In the genomic region with DNA sequence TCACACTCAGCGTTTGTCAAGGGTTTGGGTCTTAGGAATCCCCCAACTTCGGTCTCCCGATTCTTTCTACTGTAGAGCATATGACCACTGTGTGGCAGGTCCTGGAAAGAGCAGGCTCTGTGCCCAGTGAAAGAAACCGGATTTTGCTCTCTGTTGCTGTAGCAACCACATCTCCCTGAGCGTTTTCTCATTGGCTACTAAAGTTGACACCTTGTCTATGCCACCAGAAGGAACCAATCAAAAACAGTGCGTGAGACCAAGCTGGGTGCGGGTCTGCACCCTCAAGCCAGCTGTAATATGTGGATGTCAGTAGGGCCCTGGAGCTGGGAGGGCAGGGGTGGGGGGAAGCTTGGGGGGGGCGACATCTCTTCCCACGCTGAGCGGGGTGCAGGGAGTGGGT, we compare ENCODE assay signal across 9 mouse cellular contexts. TPM values are rescaled to one million over a fixed set of nuclear protein-coding genes. Genes with fewer than 3 reads are reported as not detected.
A peak's percentile ranks its signal among the peaks of the same experiment; 100 is the strongest.
DNase-seq lines count a peak whose midpoint lies in the region; ATAC-seq lines count a peak whose summit lies in the region.
"Had no signal": no experiment of that assay in that cellular context is flagged by ENCODE, and none has a peak within 500 bp of the region (broad histone marks: within the 10 kb centered on the region; RNA-seq: fewer than 3 reads in every experiment).

No protein-coding gene starts in this region.

- no peak overlapping the region for H3K4me2 ChIP-seq in forebrain, embryonic 11.5 days (ENCODE audit: low read depth, low read length, severe bottlenecking)
- no peak overlapping the region for H3K4me2 ChIP-seq in midbrain, embryonic 11.5 days
- H3K4me2 ChIP-seq: neural tube, embryonic 12.5 days had no signal

- H3K4me3 ChIP-seq in forebrain, embryonic 11.5 days (ENCODE audit: low read depth, low read length), result no peak overlapping the region
- no peak overlapping the region for H3K4me3 ChIP-seq in forebrain, embryonic 10.5 days
- H3K4me3 ChIP-seq in midbrain, embryonic 11.5 days (ENCODE audit: low read depth, low read length), result no peak overlapping the region
- H3K4me3 ChIP-seq: neural tube, embryonic 12.5 days had no signal

- no peaks in the 10 kb centered on the region for H3K36me3 ChIP-seq in forebrain, embryonic 11.5 days (ENCODE audit: control insufficient read depth, insufficient read depth, low read length)
- no peaks in the 10 kb centered on the region for H3K36me3 ChIP-seq in forebrain, embryonic 10.5 days (replicated peaks)
- H3K36me3 ChIP-seq in midbrain, embryonic 11.5 days (ENCODE audit: control insufficient read depth, insufficient read depth, low read length), result no peaks in the 10 kb centered on the region
- H3K36me3 ChIP-seq: neural tube, embryonic 12.5 days had no signal

- H3K27me3 ChIP-seq in forebrain, embryonic 11.5 days (ENCODE audit: control insufficient read depth, insufficient read depth, low read length), result no peaks in the 10 kb centered on the region
- no peaks in the 10 kb centered on the region for H3K27me3 ChIP-seq in forebrain, embryonic 10.5 days (ENCODE audit: poor library complexity, severe bottlenecking)
- no peaks in the 10 kb centered on the region for H3K27me3 ChIP-seq in midbrain, embryonic 11.5 days (ENCODE audit: control insufficient read depth, insufficient read depth, low read length)
- H3K27me3 ChIP-seq: neural tube, embryonic 12.5 days had no signal

- 36% methylated on average over 10 of the region's 10 CpGs for WGBS in forebrain, embryonic 11.5 days
- WGBS in forebrain, embryonic 10.5 days, result 36% methylated on average over 10 of the region's 10 CpGs
- WGBS in midbrain, embryonic 11.5 days, result 31% methylated on average over 10 of the region's 10 CpGs

- no peak for DNase-seq in forebrain, embryonic 11.5 days (ENCODE audit: low spot score)
- no peak for DNase-seq in forebrain, embryonic 10.5 days (ENCODE audit: extremely low spot score, low spot score)
- peak; percentile 78 for DNase-seq in R1 (ENCODE audit: low read depth, low spot score)
- peak; percentile 81 for DNase-seq in forelimb bud, embryonic 11.5 days (ENCODE audit: low read depth, low spot score)
- DNase-seq in midbrain, embryonic 11.5 days (ENCODE audit: low spot score, missing footprints), result peak; percentile 85
- no peak for DNase-seq in thymus, postnatal 25 days
- no peak for DNase-seq in adrenal gland, adult 18-20 months (ENCODE audit: low spot score in 2 of 2)
- no peak for DNase-seq in adrenal gland, postnatal 4 days (ENCODE audit: low spot score in 2 of 2)

- ATAC-seq in forebrain, embryonic 11.5 days (replicated peaks; ENCODE audit: low FRiP score), result peak; percentile 77
- peak; percentile 75; the same call in 1 of the 2 replicates for ATAC-seq in midbrain, embryonic 11.5 days (ENCODE audit: low FRiP score)

- no peak overlapping the region for H3K27ac ChIP-seq in forebrain, embryonic 11.5 days (ENCODE audit: low read depth, low read length)
- H3K27ac ChIP-seq in forebrain, embryonic 10.5 days, result no peak overlapping the region
- no peak overlapping the region for H3K27ac ChIP-seq in midbrain, embryonic 11.5 days (ENCODE audit: low read depth, low read length)
- H3K27ac ChIP-seq: neural tube, embryonic 12.5 days had no signal

- no peak overlapping the region for H3K9ac ChIP-seq in forebrain, embryonic 11.5 days (ENCODE audit: low read length)
- no peak overlapping the region for H3K9ac ChIP-seq in midbrain, embryonic 11.5 days (ENCODE audit: low read length)
- H3K9ac ChIP-seq: neural tube, embryonic 12.5 days had no signal

- 0 out of 2 replicates have a peak, but pooled peaks cover under 1% of the 10 kb centered on the region for H3K4me1 ChIP-seq in forebrain, embryonic 11.5 days (replicated peaks; ENCODE audit: control insufficient read depth, insufficient read depth, low read length)
- peaks cover 19% of the 10 kb centered on the region for H3K4me1 ChIP-seq in forebrain, embryonic 10.5 days
- peaks cover 7% of the 10 kb centered on the region; the same call in 1 of the 2 replicates for H3K4me1 ChIP-seq in midbrain, embryonic 11.5 days (ENCODE audit: control insufficient read depth, insufficient read depth, low read length)
- H3K4me1 ChIP-seq: neural tube, embryonic 12.5 days had no signal

- no peaks in the 10 kb centered on the region for H3K9me3 ChIP-seq in forebrain, embryonic 11.5 days (ENCODE audit: control insufficient read depth, low read length)
- H3K9me3 ChIP-seq in forebrain, embryonic 10.5 days, result no peaks in the 10 kb centered on the region
- H3K9me3 ChIP-seq in midbrain, embryonic 11.5 days (ENCODE audit: control insufficient read depth, low read length), result no peaks in the 10 kb centered on the region
- H3K9me3 ChIP-seq: neural tube, embryonic 12.5 days had no signal

RNA-seq across cellular contexts. Expression of a gene that starts 20.6 kb away (rescaled TPM):
- polyA plus RNA-seq in forebrain, embryonic 11.5 days (2014; fragmentation: Nextera tagmentation; extraction: Ambion mirVana), result 7.4 and 9.5 TPM in 2 replicates
- polyA plus RNA-seq in forebrain, embryonic 10.5 days (2016; fragmentation: Nextera tagmentation; extraction: Ambion mirVana), result 32.7 and 35.3 TPM in 2 replicates
- 4.1 and 4.5 TPM in 2 replicates for polyA plus RNA-seq in midbrain, embryonic 11.5 days (2014; fragmentation: Nextera tagmentation; extraction: Ambion mirVana)
- 10 to 100 TPM; 29.5 to 69.3 TPM for total RNA-seq in adrenal gland, adult 18-20 months (2021)
- total RNA-seq in adrenal gland, postnatal 4 days (2021), result 10 to 100 TPM; 59.7 to 80.6 TPM

RNA-seq across cellular contexts. Expression of a gene that starts 51.6 kb away (rescaled TPM):
- 25.3 and 26.5 TPM in 2 replicates for polyA plus RNA-seq in forebrain, embryonic 11.5 days (2014; fragmentation: Nextera tagmentation; extraction: Ambion mirVana)
- 26.2 and 27.9 TPM in 2 replicates for polyA plus RNA-seq in forebrain, embryonic 10.5 days (2016; fragmentation: Nextera tagmentation; extraction: Ambion mirVana)
- 21.0 and 22.4 TPM in 2 replicates for polyA plus RNA-seq in midbrain, embryonic 11.5 days (2014; fragmentation: Nextera tagmentation; extraction: Ambion mirVana)
- total RNA-seq in adrenal gland, adult 18-20 months (2021), result 10 to 100 TPM; 43.8 to 55.0 TPM
- total RNA-seq in adrenal gland, postnatal 4 days (2021), result 10 to 100 TPM; 63.9 to 66.3 TPM

Comparison
In these comparisons a context has a peak if more than half of its experiments do, and no peak if none do; other contexts are left out.
1. DNase-seq: peak in R1 (single experiment), forelimb bud, embryonic 11.5 days (single experiment) and midbrain, embryonic 11.5 days (single experiment); none in forebrain, embryonic 11.5 days (single experiment), forebrain, embryonic 10.5 days (single experiment), thymus, postnatal 25 days (single experiment), adrenal gland, adult 18-20 months (0 of 2) and adrenal gland, postnatal 4 days (0 of 2).